Mouse (Mus musculus) cerebellum, adult 11-12 months (tissue): ENCODE measurements around the gene Tcf20.

Source experiments
- DNase-seq: peaks from one replicate; pipeline ENCODE4 v3.0.0; 2022

Gene Tcf20

DNA sequence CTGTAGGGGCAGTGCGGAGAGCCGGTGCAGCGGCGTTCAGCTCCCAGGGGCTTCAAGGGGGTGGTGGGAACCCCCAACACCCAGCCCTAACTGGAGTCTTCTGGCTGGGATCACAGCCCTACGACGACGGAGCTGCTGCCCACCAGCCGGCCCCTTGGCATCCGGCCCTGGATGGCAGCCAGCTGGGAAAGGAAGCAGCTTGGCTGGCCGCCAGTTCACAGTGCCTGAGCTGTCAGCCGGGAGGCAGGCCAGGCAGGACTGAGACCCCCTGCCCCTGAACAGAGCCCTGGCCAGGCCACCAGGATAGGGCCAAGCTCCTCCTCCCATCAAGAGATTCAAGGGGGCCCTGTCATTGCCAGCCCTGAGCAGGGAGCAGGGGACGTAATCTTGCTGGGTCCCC lies 65.6 kb downstream of the Tcf20 start:
- DNase-seq = peak; percentile 81

DNA sequence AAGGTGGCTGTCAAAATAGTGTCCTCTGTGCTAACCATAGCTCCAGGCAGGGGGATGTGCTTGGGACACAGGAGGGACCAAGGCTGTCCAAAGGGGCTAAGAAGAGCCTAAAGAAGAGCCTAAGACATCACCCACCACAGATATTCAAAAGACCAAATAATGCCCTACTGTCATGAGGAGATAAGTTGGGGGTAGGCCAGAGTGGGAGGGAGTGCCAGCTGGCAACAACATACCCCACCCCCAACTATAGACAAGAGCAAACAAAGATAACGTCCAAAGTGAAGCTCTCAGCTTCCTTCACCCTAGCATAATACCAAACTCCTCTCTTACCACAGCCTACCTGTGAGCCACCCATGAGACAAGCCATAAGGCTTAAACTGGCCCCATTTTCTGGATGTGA lies 66.1 kb downstream of the Tcf20 start:
- DNase-seq = no peak

DNA sequence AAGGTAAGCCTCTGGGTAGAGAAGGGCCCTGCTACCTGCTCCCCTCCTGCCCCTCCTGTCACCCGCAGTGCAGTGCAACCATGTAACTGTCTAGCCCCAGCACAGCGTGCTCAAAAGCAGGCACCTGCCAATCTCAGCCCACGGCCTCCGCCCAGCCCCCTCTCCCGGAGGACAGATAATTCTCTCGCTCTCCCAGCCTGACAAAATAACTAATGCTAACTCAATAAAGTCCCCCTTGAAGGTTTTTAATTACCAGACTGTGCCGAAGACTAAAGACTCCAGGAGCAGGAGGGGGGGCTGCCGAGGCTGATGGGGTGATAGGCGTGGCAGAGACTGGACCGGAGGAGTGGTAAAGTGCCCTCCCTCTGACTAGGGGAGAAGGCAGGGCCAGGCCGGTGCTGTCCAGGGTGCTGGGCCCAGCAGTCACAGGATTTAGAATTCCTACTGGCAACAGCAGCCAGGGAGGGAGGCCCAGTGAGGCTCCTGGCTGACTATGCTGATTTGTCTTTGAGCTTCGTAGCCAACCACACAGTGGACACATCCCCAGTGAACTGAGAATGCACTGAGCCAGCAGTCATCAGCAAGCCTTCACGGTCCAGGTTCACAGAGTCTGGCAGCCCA lies 66.7 kb downstream of the Tcf20 start:
- DNase-seq = no peak

DNA sequence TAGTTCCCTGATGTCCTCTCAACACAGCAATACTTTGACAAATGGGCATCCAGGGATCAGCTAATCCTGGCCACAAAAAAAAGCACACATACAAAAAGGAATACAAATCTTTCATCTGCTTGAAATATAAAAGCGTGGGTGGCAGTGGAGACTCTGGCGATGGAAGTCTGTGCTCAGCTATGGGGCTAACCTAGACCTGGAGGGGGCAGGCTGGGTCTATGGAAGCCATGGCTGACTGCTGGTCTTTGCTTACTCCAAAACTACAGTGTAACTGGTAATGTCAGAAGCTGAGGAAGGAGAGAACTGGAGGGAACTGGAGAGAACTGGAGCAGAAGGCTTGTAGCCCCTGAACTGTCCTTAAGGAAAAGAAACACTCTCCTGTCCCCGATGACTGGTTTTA lies 69.7 kb downstream of the Tcf20 start:
- no peak for DNase-seq

DNA sequence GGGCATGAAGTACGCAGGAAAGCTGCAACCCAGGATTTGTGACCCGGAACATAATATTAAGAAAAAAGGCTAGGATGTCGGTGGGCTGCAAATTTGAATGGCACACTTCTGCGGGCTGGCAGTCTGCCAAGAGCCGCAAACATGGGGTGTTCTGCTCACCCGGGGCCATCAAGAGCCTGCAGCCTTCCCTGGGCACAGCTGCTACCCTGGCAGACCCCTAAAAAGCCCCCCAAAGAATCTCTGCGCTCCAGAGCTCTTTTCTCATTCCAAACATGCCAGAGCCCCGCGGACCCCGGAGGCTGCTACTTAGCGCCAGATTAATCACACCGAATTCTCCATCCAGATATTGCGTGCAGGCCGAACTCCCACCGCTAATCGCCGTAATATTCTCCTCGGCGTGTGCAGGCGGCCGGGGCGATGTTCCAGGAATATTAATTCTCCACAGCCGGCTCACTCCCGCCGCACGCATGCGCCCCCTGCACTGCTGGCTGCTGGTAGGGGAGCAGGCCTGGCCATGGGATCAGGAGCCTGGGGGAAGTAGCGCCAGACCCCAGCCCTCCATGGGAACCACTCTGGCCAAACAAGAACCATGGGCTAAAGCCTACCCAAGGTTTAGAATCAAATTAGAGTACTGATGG lies 70.3 kb downstream of the Tcf20 start:
- DNase-seq = no peak

DNA sequence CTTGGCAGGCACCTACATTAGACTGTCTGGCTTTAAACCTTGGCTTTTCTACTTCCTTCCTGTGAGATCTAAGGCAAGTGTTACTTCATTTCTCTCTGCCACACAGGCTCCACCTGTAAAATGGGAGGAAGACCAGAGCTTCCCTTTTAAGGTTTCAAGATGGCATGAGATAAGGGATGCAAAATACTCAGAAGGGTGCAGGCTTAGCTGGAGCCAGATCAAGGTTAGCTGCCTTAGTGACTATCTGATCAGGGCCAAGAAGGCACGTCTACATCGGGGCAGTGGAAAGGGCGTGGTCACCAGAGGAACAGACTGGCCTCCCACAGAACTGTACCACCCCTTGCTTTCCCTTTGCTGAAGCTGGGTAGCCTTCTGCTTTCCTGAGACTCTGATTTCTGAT lies 73.2 kb downstream of the Tcf20 start:
- DNase-seq = no peak

DNA sequence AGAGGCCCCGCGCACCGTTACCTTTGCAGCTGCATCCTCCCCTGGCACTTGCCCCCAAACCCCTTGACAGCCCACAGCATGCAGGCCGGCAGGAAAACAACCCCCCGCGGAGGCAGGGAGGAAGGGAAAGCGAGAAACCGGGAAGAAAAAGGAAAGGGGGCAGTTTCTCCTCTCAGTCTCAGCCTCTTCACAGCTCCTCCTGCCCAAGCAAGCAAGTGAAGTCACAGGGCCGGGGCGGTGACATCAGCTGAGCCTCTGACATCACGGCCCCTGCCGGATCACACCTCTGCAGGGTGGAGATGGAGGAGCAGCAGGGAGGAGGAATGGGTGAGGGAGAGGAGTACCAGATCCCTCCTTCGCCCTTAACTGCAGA lies 75.7 kb downstream of the Tcf20 start:
- DNase-seq = no peak

DNA sequence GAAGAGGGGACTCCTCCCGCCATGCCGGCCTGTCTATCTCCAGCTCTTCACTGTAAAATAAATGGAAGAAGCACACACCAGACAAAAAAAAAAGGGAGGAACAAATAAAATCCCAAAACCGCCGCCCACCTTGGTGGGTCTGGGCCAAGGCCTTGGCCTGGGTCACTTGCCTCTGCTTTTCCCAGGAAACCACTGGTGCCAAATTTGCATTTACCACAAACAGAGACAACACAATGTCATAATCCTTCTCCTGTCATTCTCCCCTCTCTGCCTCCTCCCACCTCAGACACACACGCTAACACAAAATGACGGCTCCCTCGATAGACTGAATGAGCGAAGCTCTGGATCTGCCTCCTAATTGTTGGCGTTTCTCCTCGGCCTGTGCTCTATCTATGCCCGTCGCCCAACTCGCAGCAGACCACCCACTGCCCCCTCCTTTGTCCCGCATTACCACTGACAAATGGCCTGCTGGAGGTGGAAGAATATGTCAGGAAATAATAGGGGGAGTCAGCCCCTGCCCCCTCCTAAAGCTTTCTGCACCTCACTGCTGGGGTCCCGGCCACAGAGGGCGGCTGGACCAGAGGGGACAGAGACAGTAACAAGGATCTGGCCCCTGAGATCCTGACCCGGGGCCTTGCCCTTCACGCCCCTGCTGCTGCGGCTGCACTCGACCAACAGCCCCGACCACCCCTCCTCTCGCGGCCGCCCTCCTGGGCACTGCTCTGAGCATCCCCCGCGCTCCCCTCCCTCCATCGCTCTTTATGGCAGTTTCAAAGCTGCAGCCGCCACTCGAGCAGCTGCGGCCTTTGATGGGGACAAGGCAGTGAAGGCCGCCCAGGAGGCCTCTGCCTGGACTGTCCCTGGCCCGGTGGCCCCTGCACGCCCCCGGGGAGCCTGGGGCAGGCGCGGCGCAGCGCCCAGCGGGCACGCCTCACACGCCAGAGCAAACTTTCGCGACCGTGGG lies 76.4 kb downstream of the Tcf20 start:
- peak; percentile 1 for DNase-seq

DNA sequence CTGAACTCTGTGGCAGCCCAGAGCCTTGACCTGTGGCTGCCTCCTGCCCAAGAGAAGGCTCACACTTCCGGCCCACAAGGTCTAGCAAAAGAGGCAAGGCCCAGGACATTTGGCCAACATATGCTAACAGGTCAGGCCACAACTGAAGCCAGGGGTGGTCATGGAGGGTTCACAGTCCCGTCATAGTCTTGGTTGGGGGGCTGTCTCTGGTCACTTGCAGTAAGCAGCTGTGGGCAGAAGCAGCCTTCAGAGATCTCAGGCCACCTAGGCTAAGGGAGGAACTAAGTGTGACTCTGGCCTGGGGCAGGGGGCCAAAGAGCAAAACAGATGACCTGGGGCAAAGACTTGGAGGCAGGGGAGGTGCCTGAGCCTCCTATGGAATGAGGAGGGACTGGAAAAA lies 77.1 kb downstream of the Tcf20 start:
- peak; percentile 0 for DNase-seq

DNA sequence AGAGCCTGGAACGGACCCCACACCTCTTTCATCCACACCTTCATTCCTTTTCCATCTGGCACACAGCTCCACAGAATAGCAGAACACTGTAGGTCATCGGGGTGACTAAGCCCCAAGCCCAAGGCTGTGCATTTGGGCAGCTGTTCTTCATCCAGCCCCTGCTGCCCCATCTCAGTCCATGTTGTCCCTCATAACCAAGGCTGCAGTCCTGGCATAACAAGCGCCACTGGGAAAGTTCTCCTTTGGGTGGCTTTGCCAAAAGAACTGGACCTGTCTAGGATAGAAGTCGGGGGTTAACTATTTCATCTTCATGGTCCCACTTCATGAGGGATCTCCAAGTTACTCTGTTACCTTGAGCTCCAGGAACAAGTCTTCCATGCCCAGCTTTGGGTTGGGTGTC lies 77.9 kb downstream of the Tcf20 start:
- DNase-seq = peak; percentile 0

DNA sequence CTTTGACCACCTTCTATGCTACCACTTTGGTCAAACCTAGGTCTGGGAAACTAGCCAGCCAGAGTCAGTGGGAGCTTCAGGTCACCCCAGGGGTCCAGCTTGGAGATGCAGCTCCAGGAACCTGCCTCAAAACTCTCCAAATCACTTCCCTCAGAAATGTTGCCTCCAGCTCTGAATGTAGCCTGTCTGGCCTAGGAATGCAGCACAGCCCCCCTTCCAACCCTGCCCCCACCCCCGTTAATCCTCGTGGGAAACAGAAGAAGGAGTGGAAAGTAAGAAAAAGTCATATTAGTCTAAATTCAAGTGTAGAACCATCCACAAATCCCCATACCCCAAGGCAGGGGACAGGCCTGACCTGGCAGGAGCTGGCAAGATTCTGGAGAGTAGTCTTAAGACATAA lies 79.2 kb downstream of the Tcf20 start:
- no peak for DNase-seq

DNA sequence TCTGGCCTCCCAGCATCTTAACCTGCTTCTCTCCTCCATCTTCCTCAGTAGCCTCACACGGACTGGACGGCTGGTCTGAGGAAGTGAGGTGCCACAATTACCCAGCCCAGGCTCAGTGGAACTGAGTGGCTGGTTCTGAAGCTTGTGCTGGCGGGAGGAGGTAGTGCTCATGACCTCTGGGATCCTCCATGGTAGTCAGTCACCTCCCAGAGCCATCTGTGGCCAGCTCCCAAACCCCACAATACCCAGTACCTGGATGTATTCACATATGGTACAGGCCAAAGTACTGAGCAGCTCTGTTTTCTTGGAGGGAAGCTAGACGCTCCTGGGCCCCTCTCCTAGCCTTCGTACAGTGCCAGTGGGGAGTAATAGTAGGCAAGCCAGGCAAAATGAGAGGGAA lies 80.4 kb downstream of the Tcf20 start:
- DNase-seq = no peak

DNA sequence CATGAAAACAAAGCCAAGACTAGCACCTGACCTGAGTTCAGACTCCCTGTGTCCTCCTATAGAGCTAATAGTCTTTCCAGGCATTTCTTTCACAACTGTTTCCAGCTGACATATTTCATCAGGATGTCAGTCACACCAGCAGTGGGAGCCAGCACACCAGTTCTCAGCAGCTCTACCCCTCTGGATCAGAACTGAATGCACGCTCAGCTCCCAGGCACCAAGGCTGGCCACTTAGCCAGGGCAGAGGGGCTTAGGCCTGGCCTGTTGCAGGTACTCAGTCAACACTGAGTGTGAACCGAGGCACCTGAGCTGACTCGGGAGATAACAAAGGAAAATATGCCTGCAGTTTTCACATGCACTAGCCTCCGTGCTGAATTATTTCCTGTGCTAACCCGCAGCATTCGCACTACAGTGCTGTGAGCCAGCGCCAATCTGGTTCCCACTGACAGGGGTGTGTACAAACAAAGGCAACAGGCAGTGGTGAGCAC lies 81.1 kb downstream of the Tcf20 start:
- no peak for DNase-seq

DNA sequence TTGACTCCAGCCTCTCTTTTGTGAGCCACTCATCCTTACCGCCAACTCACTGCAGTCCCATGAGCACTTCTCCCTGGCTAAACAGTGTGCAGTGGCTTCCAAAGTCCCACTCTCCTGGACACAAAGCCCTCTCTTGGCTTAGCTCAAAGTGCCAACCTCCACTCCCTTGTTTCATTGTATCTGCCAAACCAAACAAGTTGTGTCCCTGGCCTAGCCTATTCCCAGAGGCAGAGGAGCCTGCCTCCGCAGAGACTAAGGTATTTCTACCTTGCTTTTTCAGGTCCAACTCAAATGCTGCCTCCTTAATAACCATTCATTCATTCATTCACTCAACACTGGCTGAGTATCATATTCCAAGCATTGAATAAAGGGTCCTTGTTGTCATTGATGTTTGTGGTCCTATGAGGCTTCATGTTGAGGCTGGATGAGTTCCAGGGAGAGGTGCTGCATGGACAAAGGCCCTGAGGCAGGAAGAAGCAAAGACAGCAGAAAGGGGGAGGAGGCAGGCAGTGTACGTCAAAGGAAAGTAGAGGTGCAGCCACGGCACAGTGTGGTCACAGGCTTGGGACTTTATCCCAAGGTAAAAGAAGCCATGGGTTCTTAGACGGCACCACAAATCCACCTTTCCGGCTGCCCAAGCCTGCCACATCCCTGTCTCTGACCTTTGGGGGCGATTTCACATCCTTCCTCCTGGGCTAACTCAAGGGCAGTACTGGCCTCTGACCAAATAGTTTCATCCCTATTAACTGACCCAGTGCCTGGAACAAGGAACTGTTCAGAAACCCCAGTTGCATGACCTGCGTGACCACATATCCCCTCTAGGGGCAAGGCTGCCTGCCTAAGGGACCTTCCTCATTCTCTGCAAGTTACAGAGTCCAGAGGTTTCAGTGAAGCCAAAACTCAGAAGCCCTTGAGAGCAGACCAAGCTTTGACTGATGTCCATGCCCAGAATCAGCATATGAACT lies 82.0 kb downstream of the Tcf20 start:
- no peak for DNase-seq

DNA sequence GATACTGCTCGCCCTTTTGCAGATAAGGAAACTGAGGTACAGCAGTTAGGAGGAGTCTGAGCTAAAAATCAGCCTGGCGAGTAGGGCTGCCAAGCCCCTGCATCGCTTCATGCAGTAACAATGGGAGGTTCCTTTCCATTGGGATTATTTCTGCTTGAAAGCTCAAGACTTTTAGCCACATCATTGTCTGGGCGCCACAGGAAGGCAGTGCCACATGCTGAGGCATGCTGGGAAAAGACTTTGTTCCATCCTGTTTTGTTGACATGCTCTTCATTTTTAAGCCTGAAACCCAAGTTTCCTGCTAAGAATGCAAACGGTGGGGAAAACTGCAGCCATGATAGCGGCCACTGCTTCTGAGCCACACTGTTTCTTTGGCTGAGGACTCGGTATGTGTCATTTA lies 83.1 kb downstream of the Tcf20 start:
- DNase-seq = no peak

DNA sequence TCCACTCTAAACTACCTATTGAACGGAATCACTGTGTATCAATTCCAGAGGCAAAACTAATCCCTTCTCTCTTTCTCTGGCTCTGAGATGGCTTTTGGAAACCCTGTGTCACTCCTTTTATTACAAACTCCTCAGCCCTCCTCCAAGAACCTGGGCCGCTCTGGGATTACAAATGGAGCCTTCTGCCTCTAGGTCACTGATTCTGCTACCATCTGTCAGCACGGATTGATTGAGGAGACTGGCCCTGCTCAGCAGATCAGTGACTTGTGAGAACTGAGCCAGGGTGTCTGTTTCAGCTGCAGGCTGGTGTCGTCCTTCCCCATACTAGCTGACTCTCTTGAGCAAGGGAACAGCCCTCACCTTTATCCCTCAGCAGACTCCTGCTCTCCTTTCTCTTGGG lies 85.2 kb downstream of the Tcf20 start:
- no peak for DNase-seq

DNA sequence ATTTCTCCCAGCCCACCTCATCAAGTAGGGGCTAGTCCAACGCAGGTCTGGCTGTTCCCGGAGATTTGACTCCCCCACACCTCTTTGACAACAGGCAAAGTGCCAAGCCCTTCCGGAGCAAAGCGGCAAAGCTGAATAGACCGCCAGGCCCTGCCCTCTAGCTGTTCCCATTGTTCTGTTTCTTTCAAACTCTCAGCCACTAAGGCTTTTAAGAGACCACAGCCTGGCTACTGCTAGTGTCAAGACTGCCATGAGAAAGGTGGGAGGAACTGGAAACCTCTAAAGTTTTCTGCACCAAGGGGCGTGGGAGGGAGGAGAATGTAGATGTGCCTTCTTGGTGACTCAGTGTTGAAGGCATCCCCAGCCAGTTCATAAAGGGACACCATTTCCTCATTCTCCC lies 86.4 kb downstream of the Tcf20 start:
- no peak for DNase-seq

DNA sequence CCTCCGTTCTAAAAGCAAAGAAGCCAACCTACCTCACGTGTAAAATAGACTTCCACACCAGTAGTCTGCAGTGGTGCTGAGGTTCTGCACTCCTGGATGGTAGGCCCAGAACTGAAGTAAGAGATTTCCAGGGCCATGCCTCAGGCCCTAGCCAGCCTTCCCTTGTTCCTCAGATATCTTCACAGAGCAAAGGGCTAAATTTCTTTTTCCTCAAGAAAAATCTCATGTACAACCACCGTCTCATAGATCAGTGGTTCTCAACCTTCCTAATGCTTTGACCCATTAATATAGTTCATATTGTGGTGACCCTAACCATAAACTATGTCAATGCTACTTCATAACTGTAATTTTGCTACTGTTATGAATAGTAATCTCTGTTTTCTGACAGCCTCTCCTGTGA lies 87.3 kb downstream of the Tcf20 start:
- no peak for DNase-seq

DNA sequence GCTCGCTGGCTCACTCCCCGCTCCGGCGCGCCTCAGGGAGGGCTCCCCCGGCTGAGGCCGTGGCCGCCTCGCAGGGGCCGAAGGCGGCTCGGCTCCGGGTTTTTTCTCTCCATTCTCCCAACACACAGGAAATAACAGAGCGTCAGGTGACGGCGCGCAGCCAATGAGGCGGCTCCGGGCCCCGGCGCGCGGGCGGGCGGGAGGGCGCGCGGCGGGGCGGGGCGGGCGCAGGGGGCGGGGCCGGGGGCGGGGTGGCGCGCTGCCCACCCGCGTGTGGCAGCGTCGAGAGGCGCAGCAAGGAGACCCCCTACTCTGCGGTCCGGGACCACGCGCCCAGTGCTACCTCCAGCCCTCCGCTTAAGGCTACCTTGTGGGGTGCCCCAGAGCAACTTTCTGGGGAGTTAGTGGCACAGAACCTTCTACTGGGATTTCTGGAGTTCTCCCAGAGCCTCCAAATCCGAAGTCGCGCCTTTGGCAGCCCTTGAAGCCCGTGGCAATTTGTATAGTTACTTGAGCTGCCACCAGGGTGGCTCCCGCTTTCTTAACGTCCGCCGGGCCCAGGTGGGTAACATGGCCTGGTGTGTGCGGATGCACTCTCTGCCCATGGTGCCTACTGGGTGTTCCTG lies 87.9 kb downstream of the Tcf20 start:
- peak; percentile 79 for DNase-seq

DNA sequence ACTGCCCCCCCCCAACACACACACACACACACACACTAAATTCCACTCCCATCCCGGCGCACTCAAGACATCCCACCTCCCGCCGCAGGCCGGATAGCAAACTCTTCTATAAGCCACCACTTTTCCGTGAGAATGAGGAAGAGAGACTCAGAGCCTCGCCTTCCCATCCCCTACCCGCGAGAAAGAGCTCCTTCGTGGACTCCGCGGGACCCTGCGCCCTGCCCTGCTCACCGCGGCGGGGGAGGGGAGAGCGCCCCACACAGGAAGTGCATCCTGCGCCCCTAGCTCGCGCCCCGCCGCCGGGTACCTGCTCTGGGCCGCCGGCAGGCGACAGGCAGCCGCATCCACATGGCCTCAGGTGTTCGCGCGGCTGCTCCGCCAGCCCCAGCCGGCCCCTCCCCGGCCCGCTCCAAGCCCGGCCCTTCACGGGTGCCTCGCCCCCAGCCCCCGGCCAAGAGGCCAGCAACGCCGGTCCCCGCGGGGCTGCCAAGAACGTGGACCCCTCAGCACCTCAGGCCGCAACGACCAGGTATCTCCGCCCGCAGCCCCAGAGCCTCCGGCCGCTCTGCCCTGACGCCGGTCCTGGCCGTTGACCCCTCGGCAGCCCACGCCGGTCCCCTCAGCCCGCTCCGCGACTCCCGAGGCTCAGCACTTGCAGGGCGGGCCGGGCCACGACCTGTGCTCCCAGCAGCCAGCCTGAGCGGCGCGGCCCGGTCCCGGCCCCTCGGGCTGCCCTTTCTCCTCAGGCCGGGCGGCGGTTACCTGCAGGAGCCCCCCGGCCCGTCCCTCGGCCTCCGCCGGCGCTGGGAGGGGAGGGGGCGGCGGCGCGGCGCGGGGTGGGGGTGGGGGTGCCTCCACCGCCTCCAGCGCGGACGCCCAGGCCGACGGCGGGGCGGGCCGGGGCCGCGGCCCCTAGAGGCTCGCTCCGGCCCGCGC lies 88.7 kb downstream of the Tcf20 start:
- DNase-seq = peak; percentile 39

DNA sequence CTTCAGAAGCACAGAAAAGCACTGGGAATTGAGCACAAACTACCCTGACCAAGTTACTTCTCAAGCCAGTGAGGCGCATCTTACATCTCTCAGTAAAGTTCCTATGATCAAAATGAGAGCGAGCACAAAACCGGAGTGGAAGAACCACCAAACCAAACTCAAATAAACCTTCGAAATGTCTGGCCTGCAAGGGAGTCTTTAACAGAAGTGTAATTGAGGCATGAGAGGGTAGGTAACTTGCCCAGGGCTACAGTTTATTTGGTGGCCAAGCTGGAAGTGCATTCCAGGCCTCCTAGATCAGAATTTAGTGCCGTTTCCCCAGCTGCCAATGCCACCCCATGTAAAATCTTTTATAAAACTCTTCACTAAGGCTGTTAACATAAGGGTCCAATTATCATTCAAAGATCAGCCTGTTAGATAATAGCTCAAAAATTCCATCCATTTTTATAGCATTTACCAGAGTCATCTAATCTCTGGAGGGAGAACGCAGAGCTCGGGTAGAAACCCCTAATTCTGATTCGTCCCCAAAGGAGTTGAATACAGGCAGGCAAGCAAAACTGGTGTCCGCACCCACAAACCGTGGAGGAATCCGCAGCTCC lies 89.4 kb downstream of the Tcf20 start:
- DNase-seq = no peak
